Mouse (Mus musculus): ENCODE measurements at regions not wholly inside any gene's neighbourhood (a gene's known extent, or its start where the extent isn't known, plus 50 kb on each side); places are given as distances from the start of the nearest gene placed in this dataset.

GRCm38 (mm10) chr14:76868131-76868530 is 168.4 kb upstream of the Ccdc122 start:
- no peak for DNase-seq (ENCODE audit: low read depth)

DNA sequence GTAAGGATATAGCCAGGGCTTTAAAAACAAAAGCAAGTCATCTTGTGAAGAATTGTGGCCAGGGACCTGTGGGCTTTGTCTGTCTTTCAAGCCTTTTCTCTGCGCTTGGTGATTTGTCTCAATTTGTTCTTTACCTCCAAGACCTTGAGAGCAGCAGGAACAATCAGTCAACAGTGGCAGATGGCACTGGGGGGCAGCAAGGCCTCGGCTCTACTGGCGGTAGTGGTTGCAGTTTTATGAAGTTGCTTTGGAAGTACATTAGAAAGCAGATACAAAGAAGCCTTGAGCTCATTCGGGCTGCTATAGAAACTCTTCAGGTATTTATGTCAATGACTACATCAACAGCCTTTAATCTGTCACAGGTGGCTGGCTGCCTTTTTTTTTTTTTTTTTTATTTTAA is 171.9 kb upstream of the Ccdc122 start:
- no peak for DNase-seq (ENCODE audit: low read depth)

GRCm38 (mm10) chr14:76863035-76863706 is 173.4 kb upstream of the Ccdc122 start:
- no peak for DNase-seq (ENCODE audit: low read depth)

DNA sequence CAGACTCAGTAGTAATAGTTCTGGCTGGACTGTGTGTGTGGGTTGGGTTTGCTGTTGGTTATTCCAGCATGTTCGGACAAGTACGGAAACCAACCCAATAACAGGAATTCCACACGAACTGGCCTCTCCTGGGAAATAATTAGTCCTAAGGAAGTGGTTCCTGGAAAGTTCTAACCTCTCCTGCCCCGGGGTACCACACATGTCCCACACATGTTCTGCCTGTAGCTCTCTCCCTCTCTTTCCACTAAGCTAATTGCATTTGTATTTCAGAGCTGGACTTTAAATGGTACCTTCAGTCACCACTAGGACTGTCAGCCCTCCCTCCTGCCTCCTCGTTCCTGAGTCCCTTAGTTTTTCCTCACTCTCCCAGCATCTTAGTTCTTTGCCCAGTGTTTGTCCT is 178.2 kb upstream of the Ccdc122 start:
- DNase-seq (ENCODE audit: low read depth): no peak

DNA sequence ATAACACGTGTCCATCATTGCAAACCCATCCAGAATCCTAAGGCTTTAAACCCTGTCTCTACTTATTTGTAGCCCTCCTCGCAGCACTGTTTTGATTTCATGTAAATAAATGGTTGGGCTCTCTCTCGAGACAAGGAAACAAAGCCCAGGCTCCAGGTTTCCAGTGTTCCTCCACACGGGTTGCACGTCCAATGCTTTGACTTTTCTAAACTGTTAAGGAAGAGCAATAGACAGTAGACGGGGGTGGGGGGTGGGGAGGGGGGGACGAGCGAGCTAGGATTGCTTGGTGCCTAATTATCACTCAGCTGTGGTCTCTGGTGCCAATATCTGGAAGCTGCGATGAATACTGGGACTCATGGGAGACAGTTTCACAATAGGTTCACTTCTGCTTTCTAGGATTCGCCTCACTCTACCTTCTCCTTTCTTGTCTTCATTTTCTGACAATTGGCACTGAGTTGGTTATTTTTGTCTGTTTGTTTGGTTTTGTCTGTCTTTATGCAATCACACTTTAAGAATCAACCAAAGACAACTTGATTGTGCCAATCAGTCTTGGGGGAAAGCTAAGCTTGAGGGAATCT is 179.3 kb upstream of the Ccdc122 start:
- no peak for DNase-seq (ENCODE audit: low read depth)

- DNase-seq (ENCODE audit: low read depth): no peak
Observed at GRCm38 (mm10) chr14:76856591-76856990, 180.0 kb upstream of the Ccdc122 start.

DNA sequence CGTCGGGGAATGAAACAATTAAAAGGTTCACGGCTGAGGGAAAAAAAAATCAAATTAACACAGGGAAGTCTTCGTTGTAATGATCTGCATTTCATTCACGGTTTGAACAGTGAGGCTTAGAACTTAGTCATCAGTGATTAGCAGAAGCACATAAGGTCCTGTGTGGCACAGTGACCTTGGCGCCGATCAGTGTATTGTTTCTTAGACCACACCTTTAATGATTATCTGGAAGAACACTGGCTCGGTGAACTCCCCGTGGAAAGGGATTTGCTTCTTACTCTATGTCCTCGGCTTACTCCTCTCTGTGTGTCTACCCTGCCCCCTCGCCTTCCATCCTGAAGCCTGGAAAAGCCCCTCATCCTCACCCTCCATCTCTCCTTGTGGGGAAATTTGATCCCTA is 181.6 kb upstream of the Ccdc122 start:
- no peak for DNase-seq (ENCODE audit: low read depth)

DNA sequence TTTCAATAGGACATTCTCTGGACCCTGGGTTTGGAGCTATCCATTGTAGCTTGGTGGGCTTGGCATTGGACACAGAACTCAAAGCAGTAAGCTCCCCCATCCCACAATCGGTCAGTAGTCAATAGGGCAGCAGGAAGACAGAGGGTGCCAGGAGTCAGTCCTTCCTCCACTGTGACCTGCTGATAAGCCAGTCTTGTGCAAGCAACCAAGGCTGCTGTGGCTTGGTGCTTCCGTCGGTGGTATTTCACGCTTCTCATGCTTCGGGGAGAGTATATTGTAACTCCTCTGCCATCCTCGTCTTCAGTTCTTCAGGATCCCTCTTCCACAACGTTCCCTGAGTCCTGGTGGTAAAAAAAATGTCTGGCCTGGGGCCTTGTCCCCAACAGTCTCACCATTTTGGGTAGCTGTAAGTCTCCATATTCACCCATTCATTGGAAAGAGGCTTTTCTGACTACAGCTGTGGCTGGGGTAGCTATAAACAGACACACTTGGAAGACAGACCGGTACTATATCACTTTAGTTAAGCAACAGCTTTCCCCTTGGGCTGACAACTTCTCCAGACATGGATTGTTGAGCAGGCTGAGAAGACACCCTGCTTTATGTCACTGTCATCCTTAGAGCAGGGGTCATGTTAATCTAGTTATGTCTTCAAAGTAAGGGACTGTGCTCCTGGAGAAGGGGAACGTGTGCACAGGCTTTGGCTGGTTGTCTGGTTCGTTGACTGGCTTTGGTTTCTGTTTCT is 184.9 kb upstream of the Ccdc122 start:
- DNase-seq (ENCODE audit: low read depth): peak; percentile 10

GRCm38 (mm10) chr14:76850641-76851040 is 185.9 kb upstream of the Ccdc122 start:
- no peak for DNase-seq (ENCODE audit: low read depth)

DNA sequence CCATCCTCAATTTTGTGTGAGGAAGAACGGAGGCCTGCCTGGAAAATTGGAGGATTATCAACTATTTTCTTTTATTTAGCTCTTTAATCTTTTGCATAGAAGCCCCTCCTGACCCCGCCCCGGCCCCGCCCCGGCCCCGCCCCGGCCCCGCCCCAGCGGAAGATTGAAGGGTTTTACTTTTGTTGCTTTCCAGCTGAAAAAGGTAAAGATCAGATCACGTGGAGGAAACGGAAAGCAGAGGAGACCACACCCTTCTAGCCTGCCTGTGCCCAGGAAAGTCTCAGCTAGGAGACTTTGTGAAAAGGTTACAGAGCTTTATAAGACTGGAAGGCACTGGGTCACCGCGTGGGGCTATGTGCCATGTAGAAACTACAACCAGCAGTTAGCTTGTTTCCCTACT is 186.5 kb upstream of the Ccdc122 start:
- DNase-seq (ENCODE audit: low read depth): no peak

DNA sequence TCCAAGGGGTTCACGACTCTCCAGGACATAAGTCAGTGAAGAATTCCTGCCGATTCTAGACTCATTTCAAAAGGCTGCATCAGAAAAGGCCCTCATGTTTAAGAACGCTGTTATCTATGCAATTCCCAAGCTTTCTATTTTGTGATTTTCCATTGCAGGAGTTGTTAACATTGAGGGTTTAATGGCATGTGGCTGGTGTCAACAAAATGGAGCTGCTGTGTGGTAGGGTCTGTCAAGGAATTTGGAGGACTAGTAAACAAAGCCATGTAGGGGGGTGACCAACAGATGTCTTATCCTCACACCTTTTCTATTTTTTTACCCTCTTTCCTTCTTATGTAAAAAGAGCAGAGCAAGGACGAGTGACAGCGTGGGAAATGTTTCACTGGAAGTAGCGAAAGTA is 186.9 kb upstream of the Ccdc122 start:
- no peak for DNase-seq (ENCODE audit: low read depth)

DNA sequence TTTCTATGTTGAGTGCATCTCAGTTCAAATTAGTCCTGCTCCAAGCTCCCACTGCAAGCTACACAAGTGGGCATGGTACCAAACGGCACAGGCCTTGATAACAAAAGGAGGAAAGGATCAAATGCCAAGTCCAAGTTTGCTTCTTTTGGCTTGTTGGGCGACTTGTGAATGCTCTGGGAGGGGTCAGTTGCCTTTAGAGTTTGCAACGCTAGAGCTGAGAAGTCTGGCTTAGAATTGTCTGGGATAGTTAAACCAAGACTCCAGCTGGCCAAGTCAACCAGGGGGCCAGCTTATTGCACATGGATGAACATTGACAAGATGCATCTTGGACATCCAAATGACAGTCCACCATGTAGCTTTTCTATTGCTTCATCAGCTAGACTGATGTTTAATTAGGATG is 187.5 kb upstream of the Ccdc122 start:
- DNase-seq (ENCODE audit: low read depth): no peak

DNA sequence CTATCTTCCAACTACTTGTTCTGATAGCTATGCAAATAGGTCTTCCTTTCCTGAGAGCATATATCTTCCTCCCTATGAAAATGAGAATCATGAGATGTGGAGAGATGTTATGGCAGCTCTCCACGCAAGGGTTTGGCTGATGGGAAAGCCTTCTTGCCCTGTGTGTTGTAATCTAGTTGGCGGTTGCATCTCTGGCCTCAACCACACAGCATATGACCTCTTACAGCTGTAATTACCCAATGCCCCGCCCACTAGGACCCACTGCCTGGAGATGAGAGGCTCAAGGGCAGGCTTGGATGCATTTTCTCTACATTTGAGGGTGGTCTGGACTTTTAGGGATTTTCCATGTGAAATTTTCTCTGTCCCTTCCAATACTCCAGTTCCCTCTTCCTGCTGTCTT is 190.9 kb upstream of the Ccdc122 start:
- DNase-seq (ENCODE audit: low read depth): no peak

- DNase-seq (ENCODE audit: low read depth): no peak
Observed at GRCm38 (mm10) chr14:76844717-76845116, 191.9 kb upstream of the Ccdc122 start.

GRCm38 (mm10) chr14:76837583-76838220 is 198.9 kb upstream of the Ccdc122 start:
- no peak for DNase-seq (ENCODE audit: low read depth)

- no peak for DNase-seq (ENCODE audit: low read depth)
Observed at GRCm38 (mm10) chr14:76836926-76837516, 199.6 kb upstream of the Ccdc122 start.

- no peak for DNase-seq (ENCODE audit: low read depth)
Observed at GRCm38 (mm10) chr14:76836271-76836670, 200.3 kb upstream of the Ccdc122 start.

DNA sequence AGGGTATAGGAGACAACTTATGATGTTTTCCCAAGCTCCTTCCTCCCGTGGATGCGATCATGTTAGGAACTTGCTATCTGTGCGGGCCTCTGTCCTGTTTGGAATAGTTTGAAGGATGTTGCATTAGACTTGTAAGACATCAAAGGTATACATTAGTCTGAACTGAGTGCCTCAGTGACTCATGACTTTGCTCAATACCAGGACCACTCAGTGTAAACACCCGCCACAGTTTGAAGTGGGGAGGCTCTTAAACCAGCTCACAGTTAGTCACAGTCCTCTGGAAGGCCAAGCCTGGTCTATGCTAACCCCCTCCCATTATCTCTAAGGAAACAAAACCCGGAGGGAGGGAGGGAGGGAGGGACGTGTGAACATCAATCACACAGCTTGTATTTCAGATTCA is 202.5 kb upstream of the Ccdc122 start:
- no peak for DNase-seq (ENCODE audit: low read depth)

GRCm38 (mm10) chr14:76829161-76829510 is 207.4 kb upstream of the Ccdc122 start:
- no peak for DNase-seq (ENCODE audit: low read depth)

DNA sequence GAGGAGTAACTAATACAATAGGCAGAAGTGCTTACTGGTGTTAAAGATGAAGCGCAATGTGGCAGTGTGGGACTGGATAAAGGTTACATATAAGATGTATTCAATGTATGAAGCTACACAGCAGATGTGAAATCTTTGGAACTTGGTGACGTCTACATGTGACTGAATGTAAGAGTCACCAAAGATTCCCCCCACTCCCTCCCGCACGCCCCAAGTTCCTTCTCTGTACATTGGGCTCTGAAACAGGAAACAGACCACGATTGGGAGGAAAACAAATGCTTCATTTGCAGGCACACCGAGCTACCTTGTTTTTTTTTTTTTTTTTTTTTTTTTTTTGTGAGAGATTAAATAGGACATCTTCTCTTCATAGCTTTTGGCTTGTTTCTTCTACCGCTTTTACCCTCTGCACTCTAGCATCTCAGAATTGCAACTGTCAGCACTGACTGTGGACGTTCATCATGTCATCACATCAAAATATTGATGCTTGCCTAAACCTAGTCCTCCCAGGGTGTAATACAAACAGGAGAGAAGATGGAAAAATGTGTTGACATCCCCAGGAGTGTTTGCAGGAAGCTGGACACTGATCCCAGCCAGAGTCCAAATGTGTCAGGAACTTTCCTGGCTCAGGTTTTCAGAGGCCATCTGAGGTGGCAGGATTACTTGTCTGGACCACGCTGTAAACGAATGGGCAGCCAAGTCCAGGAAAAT is 208.0 kb upstream of the Ccdc122 start:
- DNase-seq (ENCODE audit: low read depth): no peak

DNA sequence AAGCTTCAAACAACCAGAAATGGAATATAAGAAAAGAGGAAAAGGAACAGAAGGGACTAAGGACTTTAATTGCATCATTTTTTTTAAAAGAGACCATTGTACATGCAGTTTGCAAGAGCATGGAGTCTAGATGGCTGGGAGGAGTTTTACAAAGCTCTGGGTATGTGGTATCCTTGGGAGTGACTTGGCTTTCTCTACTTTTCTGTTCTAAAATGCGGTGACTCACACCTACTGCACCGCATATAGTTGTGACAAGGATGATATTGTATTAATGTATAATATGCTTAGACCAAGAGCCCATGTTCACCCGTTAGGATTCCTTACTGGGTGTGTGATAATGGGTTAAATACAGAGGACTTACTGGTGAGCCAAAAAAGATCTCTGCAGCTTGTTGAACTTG is 212.5 kb upstream of the Ccdc122 start:
- no peak for DNase-seq (ENCODE audit: low read depth)

GRCm38 (mm10) chr14:76822766-76823325 is 213.7 kb upstream of the Ccdc122 start:
- no peak for DNase-seq (ENCODE audit: low read depth)

Measured in induced T-regulatory cell, adult 2 months (primary cell).